Mouse (Mus musculus): ENCODE measurements around the gene Trp53rkb. TPM values are rescaled to one million over a fixed set of nuclear protein-coding genes. Genes with fewer than 3 reads are reported as not detected.
A peak's percentile ranks its signal among the peaks of the same experiment; 100 is the strongest.

The Trp53rkb gene
- total and polyA plus RNA-seq, 2 experiments from 2014 or later, result 3.9 to 6.2 TPM

DNA sequence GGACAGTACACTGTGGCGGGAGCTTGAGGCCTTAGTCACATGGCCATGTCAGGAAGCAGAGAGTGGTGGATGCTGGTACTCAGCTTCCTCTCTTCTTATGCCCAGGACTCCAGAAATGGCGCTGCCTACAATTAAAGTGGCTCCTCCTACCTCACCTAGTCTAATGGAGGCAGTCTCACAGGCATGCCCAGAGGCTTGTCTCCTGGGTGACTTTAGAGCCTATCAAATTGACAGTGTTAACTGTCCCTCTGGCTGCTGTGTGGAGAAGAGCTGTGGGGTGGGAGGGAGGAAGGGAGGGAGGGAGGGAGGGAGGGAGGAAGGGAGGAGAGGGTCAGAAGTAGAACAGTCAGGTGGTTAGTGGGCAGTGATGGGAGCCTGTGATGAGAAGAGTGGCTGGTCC is 28.5 kb downstream of the Trp53rkb start:
- TF ChIP-seq EP300 (IDR thresholded peaks at IDR 0.05; ENCODE audit: low read depth) (no peak), CTCF (IDR thresholded peaks at IDR 0.05; ENCODE audit: low read depth) (no peak)
- Histone ChIP-seq H3K4me1 (ENCODE audit: control insufficient read depth, insufficient read depth) (peaks cover 35% of the 10 kb centered on the region), H3K27ac (ENCODE audit: low read depth) (no peak overlapping the region), H3K4me3 (ENCODE audit: low read depth, low read length) (no peak overlapping the region), H3K27me3 (ENCODE audit: control insufficient read depth, insufficient read depth, low read length) (no peaks in the 10 kb centered on the region), H3K36me3 (replicated peaks; ENCODE audit: control insufficient read depth, insufficient read depth, low read length) (no peaks in the 10 kb centered on the region), H3K4me2 (ENCODE audit: low read depth, low read length) (no peak overlapping the region), H3K9me3 (replicated peaks; ENCODE audit: control insufficient read depth, low read length) (no peaks in the 10 kb centered on the region), H3K9ac (replicated peaks; ENCODE audit: low read depth, low read length) (no peak overlapping the region)
- WGBS, result 19% methylated on average over 2 of the region's 2 CpGs
- DNase-seq (ENCODE audit: low spot score) (no peak), ATAC-seq (ENCODE audit: insufficient read depth, low read depth) (no peak)

DNA sequence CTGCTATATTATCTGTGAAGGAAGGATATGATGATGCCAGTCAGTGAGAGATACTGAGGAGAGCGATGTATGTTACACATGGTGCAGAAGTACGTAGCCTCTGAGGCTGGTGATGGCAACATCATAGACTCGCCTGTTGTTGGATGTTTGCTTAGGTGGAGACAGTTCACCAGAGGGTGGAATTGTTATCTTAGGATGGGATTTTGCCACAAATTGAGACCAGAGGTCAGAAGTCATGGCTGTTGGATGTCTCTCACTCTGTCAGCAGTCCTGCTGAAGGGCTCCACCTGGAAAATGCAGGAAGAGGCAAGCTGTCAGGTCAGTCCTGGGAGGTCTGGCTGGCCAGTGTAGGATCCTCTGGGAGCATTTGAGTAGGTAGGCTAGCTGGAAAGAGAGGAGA is 29.1 kb downstream of the Trp53rkb start:
- WGBS, result 90% methylated on average over 3 of the region's 3 CpGs

DNA sequence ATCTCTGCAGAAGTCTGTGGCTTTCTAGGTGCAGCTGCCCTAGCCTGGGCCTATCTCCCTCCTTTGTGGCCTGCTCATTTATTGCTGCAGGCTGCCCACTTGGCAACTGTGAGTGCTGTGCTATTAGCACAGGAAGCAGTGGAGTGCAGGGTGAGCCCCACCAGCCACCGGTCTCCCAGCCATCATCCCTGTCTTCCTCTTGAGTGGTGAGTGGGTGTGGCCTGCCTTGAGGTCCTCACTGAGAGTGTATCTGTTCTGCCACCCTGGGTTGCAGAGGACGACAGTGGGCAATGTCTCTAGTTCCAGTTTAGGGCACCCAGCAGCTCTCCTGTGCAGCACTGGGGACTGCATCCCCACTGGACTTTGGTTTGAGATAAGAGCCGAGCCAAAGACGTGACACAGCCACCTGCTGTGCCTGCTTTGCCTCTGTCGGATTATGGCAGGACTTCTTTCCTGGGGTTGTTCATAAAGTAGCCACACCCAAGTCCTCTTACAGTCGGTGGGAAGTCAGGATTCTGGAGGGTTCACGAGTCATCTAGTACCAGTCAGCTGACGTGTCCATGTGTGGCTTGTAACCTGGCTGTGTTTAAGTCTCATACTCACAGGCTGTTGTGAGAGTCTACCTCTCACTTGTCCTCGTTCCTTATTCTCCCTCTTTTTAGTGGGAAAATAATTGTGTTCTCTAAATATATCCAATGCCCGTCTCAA is 29.9 kb downstream of the Trp53rkb start:
- 29% methylated on average over 10 of the region's 10 CpGs for WGBS
- DNase-seq (ENCODE audit: low spot score), result no peak
- H3K4me1 ChIP-seq (ENCODE audit: control insufficient read depth, insufficient read depth), result peaks cover 35% of the 10 kb centered on the region
- TF ChIP-seq CTCF (IDR thresholded peaks at IDR 0.05; ENCODE audit: low read depth) (no peak), EP300 (IDR thresholded peaks at IDR 0.05; ENCODE audit: low read depth) (no peak)
- H3K27me3 ChIP-seq (ENCODE audit: control insufficient read depth, insufficient read depth, low read length), result no peaks in the 10 kb centered on the region
- no peak overlapping the region for H3K9ac ChIP-seq (replicated peaks; ENCODE audit: low read depth, low read length)
- ATAC-seq (ENCODE audit: insufficient read depth, low read depth), result peak; percentile 27; the same call in 1 of the 2 replicates
- no peak overlapping the region for H3K27ac ChIP-seq (ENCODE audit: low read depth)
- no peaks in the 10 kb centered on the region for H3K36me3 ChIP-seq (replicated peaks; ENCODE audit: control insufficient read depth, insufficient read depth, low read length)
- no peak overlapping the region for H3K4me3 ChIP-seq (ENCODE audit: low read depth, low read length)
- no peaks in the 10 kb centered on the region for H3K9me3 ChIP-seq (replicated peaks; ENCODE audit: control insufficient read depth, low read length)
- H3K4me2 ChIP-seq (ENCODE audit: low read depth, low read length), result no peak overlapping the region

More for the DNA sequence above, 29.1 kb downstream of the Trp53rkb start:
- Histone ChIP-seq H3K9me3 (replicated peaks; ENCODE audit: control insufficient read depth, low read length) (no peaks in the 10 kb centered on the region), H3K4me3 (ENCODE audit: low read depth, low read length) (no peak overlapping the region), H3K27me3 (ENCODE audit: control insufficient read depth, insufficient read depth, low read length) (no peaks in the 10 kb centered on the region), H3K9ac (replicated peaks; ENCODE audit: low read depth, low read length) (no peak overlapping the region), H3K4me1 (ENCODE audit: control insufficient read depth, insufficient read depth) (peaks cover 35% of the 10 kb centered on the region), H3K27ac (ENCODE audit: low read depth) (no peak overlapping the region), H3K4me2 (ENCODE audit: low read depth, low read length) (no peak overlapping the region), H3K36me3 (replicated peaks; ENCODE audit: control insufficient read depth, insufficient read depth, low read length) (no peaks in the 10 kb centered on the region)
- DNase-seq (ENCODE audit: low spot score) (no peak), ATAC-seq (ENCODE audit: insufficient read depth, low read depth) (no peak)
- TF ChIP-seq CTCF (IDR thresholded peaks at IDR 0.05; ENCODE audit: low read depth) (no peak), EP300 (IDR thresholded peaks at IDR 0.05; ENCODE audit: low read depth) (no peak)

DNA sequence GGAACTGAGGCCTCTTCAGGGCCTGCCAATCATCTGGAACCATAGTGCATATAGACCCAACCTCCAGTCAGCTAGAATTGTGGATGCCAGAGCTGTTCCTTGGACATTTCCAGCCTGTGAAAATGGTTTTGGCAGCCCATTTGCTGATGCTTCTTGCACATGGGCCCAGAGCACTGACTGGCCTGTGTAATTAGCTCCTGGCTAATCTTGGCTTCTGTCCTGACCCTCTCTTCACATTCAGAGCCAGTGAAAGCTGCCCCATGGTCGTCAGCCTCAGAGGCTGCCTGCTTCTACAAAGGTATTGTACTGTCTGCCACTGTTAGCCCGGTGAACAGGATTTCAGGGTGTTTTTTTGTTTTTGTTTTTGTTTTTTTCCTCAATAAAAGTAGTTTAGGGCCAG is 30.6 kb downstream of the Trp53rkb start:
- no peak overlapping the region for H3K4me3 ChIP-seq (ENCODE audit: low read depth, low read length)
- no peaks in the 10 kb centered on the region for H3K9me3 ChIP-seq (replicated peaks; ENCODE audit: control insufficient read depth, low read length)
- no peak for DNase-seq (ENCODE audit: low spot score)
- ATAC-seq (ENCODE audit: insufficient read depth, low read depth), result no peak
- no peak overlapping the region for H3K4me2 ChIP-seq (ENCODE audit: low read depth, low read length)
- H3K27me3 ChIP-seq (ENCODE audit: control insufficient read depth, insufficient read depth, low read length), result no peaks in the 10 kb centered on the region
- H3K36me3 ChIP-seq (replicated peaks; ENCODE audit: control insufficient read depth, insufficient read depth, low read length), result peaks cover 6% of the 10 kb centered on the region; the same call in 1 of the 2 replicates
- TF ChIP-seq CTCF (IDR thresholded peaks at IDR 0.05; ENCODE audit: low read depth) (no peak), EP300 (IDR thresholded peaks at IDR 0.05; ENCODE audit: low read depth) (no peak)
- H3K9ac ChIP-seq (replicated peaks; ENCODE audit: low read depth, low read length), result no peak overlapping the region
- 52% methylated on average over 2 of the region's 2 CpGs for WGBS
- peaks cover 35% of the 10 kb centered on the region for H3K4me1 ChIP-seq (ENCODE audit: control insufficient read depth, insufficient read depth)
- no peak overlapping the region for H3K27ac ChIP-seq (ENCODE audit: low read depth)

DNA sequence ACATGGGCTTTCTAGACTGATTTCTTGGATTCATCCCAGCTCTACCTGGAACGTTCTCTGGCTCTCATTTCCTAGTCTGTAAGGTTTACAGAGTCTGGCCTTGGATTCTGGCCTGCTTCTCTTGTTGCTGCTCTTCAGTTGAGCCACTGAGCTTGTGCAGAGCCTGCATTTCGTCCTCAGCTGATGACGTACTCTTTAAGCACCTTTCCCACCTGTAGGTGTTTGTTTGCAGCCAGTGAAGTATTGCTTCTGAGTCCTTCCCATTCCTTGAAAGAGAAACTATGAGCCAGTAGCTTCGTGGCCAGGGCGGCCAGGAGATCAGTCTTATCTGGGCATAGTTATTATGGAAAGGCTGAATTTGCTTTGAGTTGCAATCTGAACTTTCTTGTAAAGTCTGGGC is 32.1 kb downstream of the Trp53rkb start:
- peaks cover 34% of the 10 kb centered on the region for H3K4me1 ChIP-seq (ENCODE audit: control insufficient read depth, insufficient read depth)
- DNase-seq (ENCODE audit: low spot score) (no peak), ATAC-seq (ENCODE audit: insufficient read depth, low read depth) (no peak)
- WGBS, result 81% methylated on average over 5 of the region's 5 CpGs
- H3K9me3 ChIP-seq (replicated peaks; ENCODE audit: control insufficient read depth, low read length), result no peaks in the 10 kb centered on the region
- TF ChIP-seq EP300 (IDR thresholded peaks at IDR 0.05; ENCODE audit: low read depth), result no peak
- TF ChIP-seq CTCF (IDR thresholded peaks at IDR 0.05; ENCODE audit: low read depth), result no peak
- no peak overlapping the region for H3K9ac ChIP-seq (replicated peaks; ENCODE audit: low read depth, low read length)
- no peak overlapping the region for H3K4me3 ChIP-seq (ENCODE audit: low read depth, low read length)
- H3K4me2 ChIP-seq (ENCODE audit: low read depth, low read length), result no peak overlapping the region
- H3K27me3 ChIP-seq (ENCODE audit: control insufficient read depth, insufficient read depth, low read length), result no peaks in the 10 kb centered on the region
- H3K36me3 ChIP-seq (replicated peaks; ENCODE audit: control insufficient read depth, insufficient read depth, low read length), result peaks cover 20% of the 10 kb centered on the region
- no peak overlapping the region for H3K27ac ChIP-seq (ENCODE audit: low read depth)

DNA sequence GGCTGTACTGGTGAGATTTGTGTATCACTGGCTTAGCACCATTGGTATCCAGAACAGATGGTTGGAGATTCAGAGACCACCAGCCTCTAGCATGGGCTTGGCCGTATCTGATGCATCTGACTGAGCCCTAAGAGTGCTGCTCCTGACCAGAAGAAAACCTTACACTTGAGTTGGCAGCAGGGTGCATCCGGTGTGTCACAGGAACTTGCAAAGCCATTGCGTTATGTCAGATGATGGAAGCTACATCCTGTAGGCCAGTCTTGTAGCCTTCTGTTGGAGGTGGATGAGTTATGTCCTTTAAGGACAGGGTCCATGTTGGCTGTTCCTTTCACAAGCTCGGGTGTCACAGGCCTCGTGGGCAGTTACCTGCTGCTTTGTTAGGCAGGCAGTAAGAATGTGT is 32.7 kb downstream of the Trp53rkb start:
- Histone ChIP-seq H3K9me3 (replicated peaks; ENCODE audit: control insufficient read depth, low read length) (no peaks in the 10 kb centered on the region), H3K36me3 (replicated peaks; ENCODE audit: control insufficient read depth, insufficient read depth, low read length) (peaks cover 24% of the 10 kb centered on the region), H3K4me1 (ENCODE audit: control insufficient read depth, insufficient read depth) (peaks cover 28% of the 10 kb centered on the region), H3K27me3 (ENCODE audit: control insufficient read depth, insufficient read depth, low read length) (no peaks in the 10 kb centered on the region), H3K27ac (ENCODE audit: low read depth) (no peak overlapping the region), H3K9ac (replicated peaks; ENCODE audit: low read depth, low read length) (no peak overlapping the region), H3K4me3 (ENCODE audit: low read depth, low read length) (no peak overlapping the region), H3K4me2 (ENCODE audit: low read depth, low read length) (no peak overlapping the region)
- TF ChIP-seq CTCF (IDR thresholded peaks at IDR 0.05; ENCODE audit: low read depth), result no peak
- no peak for TF ChIP-seq EP300 (IDR thresholded peaks at IDR 0.05; ENCODE audit: low read depth)
- 93% methylated on average over 5 of the region's 5 CpGs for WGBS
- DNase-seq (ENCODE audit: low spot score), result no peak
- ATAC-seq (ENCODE audit: insufficient read depth, low read depth), result no peak
